Comparison of ENCODE assay signal across 16 mouse cellular contexts in the genomic region with DNA sequence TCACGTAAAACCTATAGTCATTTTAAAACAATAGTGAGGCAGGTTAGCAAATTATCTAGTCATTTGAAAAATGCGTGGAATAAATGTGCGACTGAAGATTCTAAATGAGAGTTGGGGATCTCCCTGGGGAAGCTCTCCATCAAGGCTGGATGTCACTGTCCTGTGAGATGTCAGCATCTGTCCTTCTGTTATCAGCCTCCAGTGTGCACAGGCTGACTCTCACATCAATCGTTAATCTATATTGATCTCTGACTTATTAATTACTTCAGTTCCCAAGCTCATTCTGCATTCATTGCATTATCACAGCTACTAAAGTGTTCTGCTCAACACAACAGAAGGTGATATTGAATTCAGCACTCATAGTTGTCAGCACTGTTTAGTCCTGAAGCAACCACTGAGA.
"Had no signal": no experiment of that assay in that cellular context is flagged by ENCODE, and none has a peak within 500 bp of the region (broad histone marks: within the 10 kb centered on the region; RNA-seq: fewer than 3 reads in every experiment).

No protein-coding gene starts in this region.

- H3K36me3 ChIP-seq: neural tube, embryonic 13.5 days; neural tube, embryonic 15.5 days; stomach, embryonic 15.5 days had no signal

- H3K27me3 ChIP-seq: neural tube, embryonic 13.5 days; neural tube, embryonic 15.5 days; stomach, embryonic 15.5 days had no signal

- H3K9me3 ChIP-seq: neural tube, embryonic 13.5 days; neural tube, embryonic 15.5 days; stomach, embryonic 15.5 days had no signal

- H3K9ac ChIP-seq: neural tube, embryonic 13.5 days; neural tube, embryonic 15.5 days; stomach, embryonic 15.5 days had no signal

- H3K4me1 ChIP-seq: neural tube, embryonic 15.5 days; stomach, embryonic 15.5 days had no signal

- H3K4me2 ChIP-seq: neural tube, embryonic 13.5 days; neural tube, embryonic 15.5 days; stomach, embryonic 15.5 days had no signal

- H3K27ac ChIP-seq: neural tube, embryonic 13.5 days; neural tube, embryonic 15.5 days; stomach, embryonic 15.5 days; stomach, postnatal 0 days had no signal

- H3K4me3 ChIP-seq: neural tube, embryonic 13.5 days; neural tube, embryonic 15.5 days; stomach, embryonic 15.5 days had no signal

- DNase-seq: retina, postnatal 1 day; right cerebral cortex, adult 18-20 months; right cerebral cortex, postnatal 14 days; right cerebral cortex, postnatal 25 days; right cerebral cortex, postnatal 4 days; spleen, adult 18-20 months; thymus, adult 18-20 months; thymus, adult 2 months; thymus, postnatal 14 days; thymus, postnatal 25 days; thymus, postnatal 36 days; thymus, postnatal 4 days had no signal
